Mouse (Mus musculus): ENCODE measurements around the gene Rab33a. TPM values are rescaled to one million over a fixed set of nuclear protein-coding genes. Genes with fewer than 3 reads are reported as not detected.
A peak's percentile ranks its signal among the peaks of the same experiment; 100 is the strongest.

Gene Rab33a
- polyA plus RNA-seq, 1 experiment from 2014 or later, result 1.6 TPM

- no peak for TF ChIP-seq CTCF (IDR thresholded peaks at IDR 0.05; ENCODE audit: low read depth)
- no peak overlapping the region for H3K9ac ChIP-seq (ENCODE audit: low read depth, low read length)
- H3K27ac ChIP-seq (ENCODE audit: low read depth, low read length), result no peak overlapping the region
- no peaks in the 10 kb centered on the region for H3K36me3 ChIP-seq (ENCODE audit: control insufficient read depth, insufficient read depth)
- no peaks in the 10 kb centered on the region for H3K4me1 ChIP-seq (replicated peaks; ENCODE audit: control insufficient read depth, insufficient read depth, low read length)
- ATAC-seq, result 0 out of 2 replicates have a peak, but pooled peaks have one; percentile 6
- H3K4me3 ChIP-seq (ENCODE audit: low read depth, low read length), result peak overlapping the region; percentile 36; the same call in 1 of the 2 replicates
- H3K27me3 ChIP-seq (replicated peaks; ENCODE audit: control insufficient read depth, insufficient read depth, low read length), result no peaks in the 10 kb centered on the region
- peak overlapping the region; percentile 69 for H3K4me2 ChIP-seq (replicated peaks; ENCODE audit: low read depth)
- H3K9me3 ChIP-seq (ENCODE audit: control insufficient read depth), result no peaks in the 10 kb centered on the region
- 37% methylated on average over 15 of the region's 15 CpGs for WGBS
Observed at GRCm38 (mm10) chrX:48518211-48518807, 776 bp upstream of the Rab33a start.

DNA sequence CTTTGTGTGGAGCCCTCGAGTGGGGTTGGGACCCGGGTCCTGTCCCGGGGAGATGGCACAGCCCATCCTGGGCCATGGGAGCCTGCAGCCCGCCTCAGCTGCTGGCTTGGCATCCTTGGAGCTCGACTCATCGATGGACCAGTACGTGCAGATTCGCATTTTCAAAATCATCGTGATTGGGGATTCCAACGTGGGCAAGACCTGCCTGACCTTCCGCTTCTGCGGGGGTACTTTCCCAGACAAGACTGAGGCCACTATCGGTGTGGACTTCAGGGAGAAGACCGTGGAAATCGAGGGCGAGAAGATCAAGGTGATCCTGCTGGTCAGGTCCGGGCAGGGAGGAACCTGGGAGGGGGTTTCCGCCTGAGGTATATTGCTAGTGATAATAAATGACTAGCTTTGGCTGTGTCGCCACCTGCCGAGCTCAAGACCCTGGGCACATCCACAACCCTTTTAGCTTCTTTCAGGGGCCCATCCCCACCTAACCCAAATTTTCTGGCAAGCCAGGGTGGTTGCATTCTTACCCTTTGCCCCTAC is 532 bp downstream of the Rab33a start:
- no peak for TF ChIP-seq CTCF (IDR thresholded peaks at IDR 0.05; ENCODE audit: low read depth)
- Histone ChIP-seq H3K9me3 (ENCODE audit: control insufficient read depth) (no peaks in the 10 kb centered on the region), H3K36me3 (ENCODE audit: control insufficient read depth, insufficient read depth) (no peaks in the 10 kb centered on the region), H3K4me3 (ENCODE audit: low read depth, low read length) (peak overlapping the region; percentile 36), H3K4me2 (replicated peaks; ENCODE audit: low read depth) (peak overlapping the region; percentile 69), H3K27me3 (replicated peaks; ENCODE audit: control insufficient read depth, insufficient read depth, low read length) (no peaks in the 10 kb centered on the region), H3K27ac (ENCODE audit: low read depth, low read length) (no peak overlapping the region), H3K9ac (ENCODE audit: low read depth, low read length) (0 out of 2 replicates have a peak overlapping the region, but pooled peaks have one; percentile 22), H3K4me1 (replicated peaks; ENCODE audit: control insufficient read depth, insufficient read depth, low read length) (no peaks in the 10 kb centered on the region)
- 31% methylated on average over 20 of the region's 20 CpGs for WGBS
- no peak for ATAC-seq

GRCm38 (mm10) chrX:48521651-48522050 is 2.6 kb downstream of the Rab33a start:
- no peak for TF ChIP-seq CTCF (IDR thresholded peaks at IDR 0.05; ENCODE audit: low read depth)
- no peak overlapping the region for H3K4me3 ChIP-seq (ENCODE audit: low read depth, low read length)
- no peak overlapping the region for H3K27ac ChIP-seq (ENCODE audit: low read depth, low read length)
- H3K9ac ChIP-seq (ENCODE audit: low read depth, low read length), result no peak overlapping the region
- no peaks in the 10 kb centered on the region for H3K27me3 ChIP-seq (replicated peaks; ENCODE audit: control insufficient read depth, insufficient read depth, low read length)
- H3K4me2 ChIP-seq (replicated peaks; ENCODE audit: low read depth), result no peak overlapping the region
- H3K36me3 ChIP-seq (ENCODE audit: control insufficient read depth, insufficient read depth), result no peaks in the 10 kb centered on the region
- ATAC-seq, result no peak
- no peaks in the 10 kb centered on the region for H3K9me3 ChIP-seq (ENCODE audit: control insufficient read depth)
- WGBS, result 80% methylated on average over 3 of the region's 3 CpGs
- H3K4me1 ChIP-seq (replicated peaks; ENCODE audit: control insufficient read depth, insufficient read depth, low read length), result no peaks in the 10 kb centered on the region

- H3K36me3 ChIP-seq (ENCODE audit: control insufficient read depth, insufficient read depth), result no peaks in the 10 kb centered on the region
- H3K27me3 ChIP-seq (replicated peaks; ENCODE audit: control insufficient read depth, insufficient read depth, low read length), result no peaks in the 10 kb centered on the region
- ATAC-seq, result no peak
- no peak overlapping the region for H3K27ac ChIP-seq (ENCODE audit: low read depth, low read length)
- H3K4me1 ChIP-seq (replicated peaks; ENCODE audit: control insufficient read depth, insufficient read depth, low read length), result no peaks in the 10 kb centered on the region
- WGBS, result 71% methylated on average over 3 of the region's 3 CpGs
- H3K4me2 ChIP-seq (replicated peaks; ENCODE audit: low read depth), result no peak overlapping the region
- H3K9me3 ChIP-seq (ENCODE audit: control insufficient read depth), result no peaks in the 10 kb centered on the region
- H3K4me3 ChIP-seq (ENCODE audit: low read depth, low read length), result no peak overlapping the region
- H3K9ac ChIP-seq (ENCODE audit: low read depth, low read length), result no peak overlapping the region
- no peak for TF ChIP-seq CTCF (IDR thresholded peaks at IDR 0.05; ENCODE audit: low read depth)
Observed at GRCm38 (mm10) chrX:48523512-48523911, 4.4 kb downstream of the Rab33a start.

GRCm38 (mm10) chrX:48525332-48525731 is 6.2 kb downstream of the Rab33a start:
- no peak for ATAC-seq
- no peak overlapping the region for H3K4me2 ChIP-seq (replicated peaks; ENCODE audit: low read depth)
- no peaks in the 10 kb centered on the region for H3K27me3 ChIP-seq (replicated peaks; ENCODE audit: control insufficient read depth, insufficient read depth, low read length)
- no peak overlapping the region for H3K9ac ChIP-seq (ENCODE audit: low read depth, low read length)
- 72% methylated on average over 1 of the region's 1 CpGs for WGBS
- no peak overlapping the region for H3K27ac ChIP-seq (ENCODE audit: low read depth, low read length)
- H3K9me3 ChIP-seq (ENCODE audit: control insufficient read depth), result no peaks in the 10 kb centered on the region
- H3K36me3 ChIP-seq (ENCODE audit: control insufficient read depth, insufficient read depth), result no peaks in the 10 kb centered on the region
- H3K4me3 ChIP-seq (ENCODE audit: low read depth, low read length), result no peak overlapping the region
- no peak for TF ChIP-seq CTCF (IDR thresholded peaks at IDR 0.05; ENCODE audit: low read depth)
- H3K4me1 ChIP-seq (replicated peaks; ENCODE audit: control insufficient read depth, insufficient read depth, low read length), result no peaks in the 10 kb centered on the region

- ATAC-seq, result no peak
- H3K4me3 ChIP-seq (ENCODE audit: low read depth, low read length), result no peak overlapping the region
- H3K9me3 ChIP-seq (ENCODE audit: control insufficient read depth), result no peaks in the 10 kb centered on the region
- no peaks in the 10 kb centered on the region for H3K4me1 ChIP-seq (replicated peaks; ENCODE audit: control insufficient read depth, insufficient read depth, low read length)
- WGBS, result 53% methylated on average over 8 of the region's 8 CpGs
- no peak overlapping the region for H3K9ac ChIP-seq (ENCODE audit: low read depth, low read length)
- no peaks in the 10 kb centered on the region for H3K27me3 ChIP-seq (replicated peaks; ENCODE audit: control insufficient read depth, insufficient read depth, low read length)
- H3K27ac ChIP-seq (ENCODE audit: low read depth, low read length), result no peak overlapping the region
- no peak for TF ChIP-seq CTCF (IDR thresholded peaks at IDR 0.05; ENCODE audit: low read depth)
- no peaks in the 10 kb centered on the region for H3K36me3 ChIP-seq (ENCODE audit: control insufficient read depth, insufficient read depth)
- no peak overlapping the region for H3K4me2 ChIP-seq (replicated peaks; ENCODE audit: low read depth)
Observed at GRCm38 (mm10) chrX:48525866-48526265, 6.8 kb downstream of the Rab33a start.

Data from intestine, postnatal 0 days (tissue).